In genomic region chr1:85687346-85687745, GRCm38 (mm10) we compare ENCODE assay signal across 10 mouse cellular contexts. TPM values are rescaled to one million over a fixed set of nuclear protein-coding genes. Genes with fewer than 3 reads are reported as not detected.
DNase-seq lines count a peak whose midpoint lies in the region; ATAC-seq lines count a peak whose summit lies in the region.
"Had no signal": no experiment of that assay in that cellular context is flagged by ENCODE, and none has a peak within 500 bp of the region (broad histone marks: within the 10 kb centered on the region; RNA-seq: fewer than 3 reads in every experiment).

No protein-coding gene starts in this region.

- DNase-seq in adrenal gland, postnatal 14 days = peak; percentile 10
- DNase-seq in adrenal gland, postnatal 4 days (ENCODE audit: low spot score in 2 of 2) = no peak
- peak; percentile 15 for DNase-seq in embryo, embryonic 11 days
- peak; percentile 69 to 72 for DNase-seq in thymus, postnatal 10 days (ENCODE audit: low spot score in 2 of 2)
- no peak for DNase-seq in MN1 (ENCODE audit: low spot score)
- DNase-seq in urinary bladder, postnatal 36 days (ENCODE audit: low spot score in 2 of 2) = no peak
- no peak for DNase-seq in adrenal gland, postnatal 36 days
- DNase-seq: kidney, adult 8-10 months had no signal

- peak; percentile 82 for ATAC-seq in megakaryocyte progenitor cell, adult 5-6 weeks (replicated peaks; ENCODE audit: poor library complexity)
- ATAC-seq: lung, postnatal 0 days had no signal

RNA-seq across cellular contexts. Expression of gene Sp100, which starts 37.6 kb away (rescaled TPM):
- 13.2 and 35.0 TPM in 2 replicates for total RNA-seq in adrenal gland, postnatal 14 days (2021)
- 10 to 100 TPM in 1 of 2 experiments, 1 to 10 TPM in 1; 9.8 to 12.9 TPM for total RNA-seq in adrenal gland, postnatal 4 days (2021)
- 126 and 135 TPM in 2 replicates for total RNA-seq in megakaryocyte progenitor cell, adult 5-6 weeks (2015)
- total RNA-seq in megakaryocyte progenitor cell, adult 5-6 weeks (2017) = 63.4 and 82.1 TPM in 2 replicates
- 10 to 100 TPM; 20.2 to 22.5 TPM for total RNA-seq in adrenal gland, postnatal 36 days (2021)

Comparison
In these comparisons a context has a peak if more than half of its experiments do, and no peak if none do; other contexts are left out.
1. DNase-seq: peak in adrenal gland, postnatal 14 days (single experiment), embryo, embryonic 11 days (single experiment) and thymus, postnatal 10 days (2 of 2); none in adrenal gland, postnatal 4 days (0 of 2), MN1 (single experiment), urinary bladder, postnatal 36 days (0 of 2) and adrenal gland, postnatal 36 days (0 of 2).